Mouse (Mus musculus): Measurements from ENCODE around the gene Sntg2.

DNA sequence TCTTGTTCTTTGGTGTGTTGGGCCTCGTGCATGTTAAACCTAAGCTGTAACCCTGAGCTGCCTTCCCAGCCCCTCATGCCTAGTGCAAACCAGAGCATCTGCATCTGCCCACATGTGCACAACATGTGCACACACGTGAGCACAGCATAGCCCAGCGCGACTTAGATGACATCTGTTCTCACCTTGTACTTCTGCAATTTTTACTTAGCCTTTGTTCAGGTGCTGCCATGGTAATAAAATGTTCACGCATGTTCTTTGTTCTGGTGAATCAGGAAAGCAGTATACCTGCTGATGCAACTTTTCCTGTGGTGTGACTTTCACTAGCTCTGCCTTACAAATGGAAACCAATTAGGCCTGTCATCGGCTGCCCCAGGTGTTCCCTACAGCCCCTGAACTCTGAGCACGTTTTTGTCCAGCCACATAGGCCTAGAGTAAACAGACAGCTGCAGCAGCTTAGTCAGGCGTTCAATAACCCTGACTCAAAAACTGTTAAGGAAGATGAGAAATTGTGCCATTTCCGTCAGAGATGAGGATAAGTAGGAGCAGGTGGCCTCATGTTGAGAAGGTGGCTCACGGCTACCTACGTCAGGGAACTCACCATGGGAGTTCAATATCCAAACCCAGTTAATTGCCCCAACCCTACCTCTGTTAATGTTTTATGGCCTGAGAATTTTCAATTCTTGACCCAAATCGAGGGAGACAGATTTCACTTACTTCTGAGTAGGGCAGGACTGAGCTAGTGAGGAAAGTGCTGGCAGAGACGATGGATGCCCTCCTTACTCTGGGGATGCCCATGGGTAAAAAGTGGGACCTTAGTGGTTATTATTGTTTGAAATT is 80.2 kb downstream of the Sntg2 start:
- TF ChIP-seq CTCF (IDR thresholded peaks at IDR 0.05; ENCODE audit: extremely low read depth, insufficient read depth, low read length) (no peak), POLR2A (IDR thresholded peaks at IDR 0.05; ENCODE audit: extremely low read depth, insufficient read depth, low read length) (no peak)

Data from cortical plate, adult 2 months (tissue).